Mouse (Mus musculus) neutrophil, adult 83 days (primary cell): ENCODE measurements around the gene Gm17467. TPM values are rescaled to one million over a fixed set of nuclear protein-coding genes. Genes with fewer than 3 reads are reported as not detected.

ENCODE experiments used
- total RNA-seq, 2 experiments: library from RNA; stranded (reverse); gene quantifications; one replicate each; pipeline ENCODE4 v1.2.4; 2023

The Gm17467 gene
- total RNA-seq: not detected

GRCm38 (mm10) chrX:123704691-123705090 is at the start of gene Gm17467:
Gene Gm17467, minus strand, starts transcription at chrX:123704791.

Other genes with a start within 250 kb of the Gm17467 start
- 1 to 10 TPM in 1 of 2 experiments, under 1 TPM in 1; 0.83 to 1.0 TPM for gene Cldn34c2, start 123.1 kb downstream of the Gm17467 start, total RNA-seq
- not detected for gene Cldn34c3, start 88.9 kb upstream of the Gm17467 start, total RNA-seq